Mouse (Mus musculus) embryonic facial prominence, embryonic 15.5 days (tissue): ENCODE data around the gene Atxn1. TPM values are rescaled to one million over a fixed set of nuclear protein-coding genes. Genes with fewer than 3 reads are reported as not detected.
A peak's percentile ranks its signal among the peaks of the same experiment; 100 is the strongest.

ENCODE experiments used
- ATAC-seq: fragments of 200-750 bp; cut with Nextera tagmentation; 2 replicates; pipeline ENCODE4 v1.8.0; 2017; ENCODE audit warnings: low read depth, moderate TSS enrichment; ENCODE audit not compliant: insufficient number of reproducible peaks, low FRiP score, low TSS enrichment
- H3K27ac ChIP-seq: fragments of 300-500 bp; sonication (generic); replicated peaks from 2 replicates; pipeline ENCODE4 v1.5.1; 2015; ENCODE audit warnings: mild to moderate bottlenecking, inconsistent platforms
- H3K27me3 ChIP-seq: fragments of 300-500 bp; sonication (generic); 2 replicates; pipeline ENCODE4 v1.6.1; 2015; ENCODE audit warnings: inconsistent platforms
- H3K36me3 ChIP-seq: fragments of 300-500 bp; sonication (generic); 2 replicates; pipeline ENCODE4 v1.6.1; 2015; ENCODE audit warnings: mild to moderate bottlenecking, inconsistent platforms
- H3K4me1 ChIP-seq: fragments of 300-500 bp; sonication (generic); 2 replicates; pipeline ENCODE4 v1.6.1; 2015; ENCODE audit warnings: inconsistent platforms
- H3K4me2 ChIP-seq: fragments of 300-500 bp; sonication (generic); replicated peaks from 2 replicates; pipeline ENCODE4 v1.6.1; 2015; ENCODE audit warnings: mild to moderate bottlenecking, inconsistent platforms
- H3K4me3 ChIP-seq: fragments of 300-500 bp; sonication (generic); replicated peaks from 2 replicates; pipeline ENCODE4 v1.5.1; 2015; ENCODE audit warnings: mild to moderate bottlenecking, inconsistent platforms
- H3K9ac ChIP-seq: fragments of 300-500 bp; sonication (generic); 2 replicates; pipeline ENCODE4 v1.6.1; 2015; ENCODE audit warnings: inconsistent platforms
- H3K9me3 ChIP-seq: fragments of 300-500 bp; sonication (generic); replicated peaks from 2 replicates; pipeline ENCODE4 v1.6.1; 2016; ENCODE audit warnings: inconsistent platforms
- WGBS: fragments of 180-500 bp; shearing (Covaris S2); methylation state at CpG from one replicate; pipeline ENCODE4 v1.1.7; 2015; 5-methylcytosine and 5-hydroxymethylcytosine counted together
- polyA plus RNA-seq: library from polyadenylated mRNA; unstranded; fragments of >200 nt; fragmentation: Nextera tagmentation; extraction: Ambion mirVana; gene quantifications from 2 replicates; pipeline ENCODE4 v1.2.1, GENCODE M21; 2015

Gene Atxn1
- polyA plus RNA-seq, 1 experiment from 2014 or later: 7.2 TPM

DNA sequence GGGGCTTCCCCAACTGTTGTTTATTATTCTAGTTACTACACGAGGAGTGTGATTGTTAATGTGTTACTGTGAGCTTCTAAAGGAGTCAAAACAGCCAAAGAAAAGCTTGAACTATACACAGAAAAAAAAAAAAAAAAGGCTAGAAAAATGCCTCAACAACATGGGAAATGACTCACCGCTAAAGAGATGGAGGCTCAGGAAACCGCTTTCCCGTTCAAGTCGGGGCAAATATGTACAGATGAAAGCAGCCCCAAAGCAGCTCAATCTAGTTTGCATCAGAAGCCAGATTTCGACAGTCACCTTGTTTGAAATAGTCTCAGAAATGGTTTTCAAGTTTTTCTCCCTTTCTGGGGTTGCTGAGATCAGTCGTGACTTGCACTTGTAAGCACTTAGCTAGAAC lies 40.3 kb downstream of the Atxn1 start:
- peaks cover 9% of the 10 kb centered on the region for H3K4me1 ChIP-seq
- H3K9ac ChIP-seq: no peak overlapping the region
- WGBS: 56% methylated on average over 7 of the region's 7 CpGs
- ATAC-seq: no peak
- peak overlapping the region; percentile 23; the same call in 1 of the 2 replicates for H3K27ac ChIP-seq
- no peaks in the 10 kb centered on the region for H3K27me3 ChIP-seq
- H3K9me3 ChIP-seq: no peaks in the 10 kb centered on the region
- no peak overlapping the region for H3K4me3 ChIP-seq
- H3K36me3 ChIP-seq: no peaks in the 10 kb centered on the region
- no peak overlapping the region for H3K4me2 ChIP-seq

DNA sequence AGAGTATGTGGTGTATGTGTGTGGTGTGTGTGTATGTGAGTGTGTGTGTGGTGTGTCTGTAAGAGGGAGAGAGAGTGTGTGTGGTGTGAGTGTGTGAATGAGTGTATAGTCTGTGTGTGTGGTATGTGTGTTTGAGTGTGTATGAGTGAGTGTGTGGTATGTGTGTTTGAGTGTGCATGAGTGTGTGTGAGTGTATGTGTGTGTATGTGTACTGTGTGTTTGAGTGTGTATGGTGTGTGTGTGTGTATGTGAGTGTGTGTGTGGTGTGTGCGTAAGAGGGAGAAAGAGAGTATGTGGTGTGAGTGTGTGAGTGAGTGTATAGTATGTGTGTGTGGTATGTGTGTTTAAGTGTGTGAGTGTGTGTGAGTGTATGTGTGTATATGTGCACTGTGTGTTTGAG lies 41.7 kb downstream of the Atxn1 start:
- no peak overlapping the region for H3K4me2 ChIP-seq

DNA sequence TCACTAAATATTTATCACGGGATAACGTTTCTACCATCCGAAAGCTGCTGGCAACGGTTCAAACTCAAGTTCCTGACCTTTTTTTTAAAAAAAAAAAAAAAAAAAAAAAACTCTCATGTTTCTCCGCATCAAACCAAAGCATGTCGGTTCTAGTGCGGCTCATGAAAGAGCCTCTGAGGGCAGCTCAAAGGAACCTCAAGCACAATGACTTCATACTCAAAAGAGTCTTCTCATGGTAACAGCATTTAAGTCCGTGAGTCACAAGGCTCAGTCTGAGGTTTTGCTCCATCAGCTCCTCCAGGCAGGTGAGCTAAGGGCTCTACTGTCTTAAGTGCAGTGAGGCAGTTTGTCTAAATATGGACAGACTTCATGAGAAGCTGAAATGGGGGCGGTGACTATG lies 42.3 kb downstream of the Atxn1 start:
- Histone ChIP-seq H3K27me3 (no peaks in the 10 kb centered on the region), H3K4me3 (no peak overlapping the region), H3K27ac (no peak overlapping the region), H3K36me3 (no peaks in the 10 kb centered on the region), H3K9me3 (no peaks in the 10 kb centered on the region), H3K9ac (no peak overlapping the region), H3K4me2 (no peak overlapping the region), H3K4me1 (peaks cover 8% of the 10 kb centered on the region; the same call in 1 of the 2 replicates)
- WGBS: 17% methylated on average over 9 of the region's 9 CpGs
- ATAC-seq: peak; percentile 39

More for the DNA sequence above, 41.7 kb downstream of the Atxn1 start:
- Histone ChIP-seq H3K4me1 (peaks cover 8% of the 10 kb centered on the region; the same call in 1 of the 2 replicates), H3K9me3 (no peaks in the 10 kb centered on the region), H3K9ac (no peak overlapping the region), H3K36me3 (no peaks in the 10 kb centered on the region), H3K4me3 (no peak overlapping the region), H3K27me3 (no peaks in the 10 kb centered on the region), H3K27ac (no peak overlapping the region)
- WGBS: 100% methylated on average over 1 of the region's 1 CpGs
- no peak for ATAC-seq

DNA sequence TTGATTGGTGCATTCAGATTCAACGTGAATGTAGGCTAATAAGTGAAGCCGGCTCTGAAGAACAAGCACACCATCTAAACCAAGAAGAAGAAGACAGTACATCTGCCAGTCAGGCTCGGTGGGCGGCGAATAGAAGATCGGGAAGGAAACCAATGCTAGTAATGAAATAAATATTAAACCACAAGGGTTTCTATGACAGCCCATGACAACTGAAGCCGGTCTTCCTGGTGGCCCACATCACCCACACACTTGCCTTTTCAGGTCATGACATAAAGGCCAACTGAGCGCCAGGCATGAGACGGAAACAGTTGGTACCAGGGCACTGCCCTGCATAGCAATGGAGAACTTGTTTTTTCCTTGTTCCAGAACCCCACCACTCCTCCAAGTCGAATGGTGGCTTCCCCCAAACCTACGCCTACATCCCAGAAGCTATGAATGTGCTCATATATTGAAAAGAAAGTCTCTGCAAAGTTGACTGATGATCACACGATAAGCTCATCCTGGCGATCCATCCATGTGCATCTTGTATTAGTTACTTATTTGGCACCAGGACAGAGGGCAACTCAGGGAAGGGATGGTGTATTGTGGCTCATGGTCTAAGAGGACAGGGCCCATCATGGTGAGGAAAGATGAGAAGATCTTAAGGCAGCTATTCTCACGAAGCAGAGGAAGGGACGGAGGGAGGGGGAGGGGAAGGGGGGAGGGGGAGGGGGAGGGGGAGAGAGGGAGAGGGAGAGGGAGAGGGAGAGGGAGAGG lies 45.7 kb downstream of the Atxn1 start:
- Histone ChIP-seq H3K9ac (no peak overlapping the region), H3K4me3 (no peak overlapping the region), H3K27ac (no peak overlapping the region), H3K36me3 (no peaks in the 10 kb centered on the region), H3K4me2 (no peak overlapping the region), H3K4me1 (peaks cover 12% of the 10 kb centered on the region), H3K9me3 (no peaks in the 10 kb centered on the region), H3K27me3 (no peaks in the 10 kb centered on the region)
- 91% methylated on average over 13 of the region's 15 CpGs for WGBS
- ATAC-seq: no peak

- no peak overlapping the region for H3K4me3 ChIP-seq
- ATAC-seq: no peak
- H3K27ac ChIP-seq: no peak overlapping the region; the same call in 1 of the 2 replicates
- no peak overlapping the region for H3K9ac ChIP-seq
- H3K4me1 ChIP-seq: peaks cover 12% of the 10 kb centered on the region
- H3K36me3 ChIP-seq: no peaks in the 10 kb centered on the region
- WGBS: 60% methylated on average over 12 of the region's 12 CpGs
- no peak overlapping the region for H3K4me2 ChIP-seq
- no peaks in the 10 kb centered on the region for H3K9me3 ChIP-seq
- H3K27me3 ChIP-seq: no peaks in the 10 kb centered on the region
These were observed 46.8 kb downstream of the Atxn1 start for GRCm38 (mm10) chr13:45918006-45918380.

DNA sequence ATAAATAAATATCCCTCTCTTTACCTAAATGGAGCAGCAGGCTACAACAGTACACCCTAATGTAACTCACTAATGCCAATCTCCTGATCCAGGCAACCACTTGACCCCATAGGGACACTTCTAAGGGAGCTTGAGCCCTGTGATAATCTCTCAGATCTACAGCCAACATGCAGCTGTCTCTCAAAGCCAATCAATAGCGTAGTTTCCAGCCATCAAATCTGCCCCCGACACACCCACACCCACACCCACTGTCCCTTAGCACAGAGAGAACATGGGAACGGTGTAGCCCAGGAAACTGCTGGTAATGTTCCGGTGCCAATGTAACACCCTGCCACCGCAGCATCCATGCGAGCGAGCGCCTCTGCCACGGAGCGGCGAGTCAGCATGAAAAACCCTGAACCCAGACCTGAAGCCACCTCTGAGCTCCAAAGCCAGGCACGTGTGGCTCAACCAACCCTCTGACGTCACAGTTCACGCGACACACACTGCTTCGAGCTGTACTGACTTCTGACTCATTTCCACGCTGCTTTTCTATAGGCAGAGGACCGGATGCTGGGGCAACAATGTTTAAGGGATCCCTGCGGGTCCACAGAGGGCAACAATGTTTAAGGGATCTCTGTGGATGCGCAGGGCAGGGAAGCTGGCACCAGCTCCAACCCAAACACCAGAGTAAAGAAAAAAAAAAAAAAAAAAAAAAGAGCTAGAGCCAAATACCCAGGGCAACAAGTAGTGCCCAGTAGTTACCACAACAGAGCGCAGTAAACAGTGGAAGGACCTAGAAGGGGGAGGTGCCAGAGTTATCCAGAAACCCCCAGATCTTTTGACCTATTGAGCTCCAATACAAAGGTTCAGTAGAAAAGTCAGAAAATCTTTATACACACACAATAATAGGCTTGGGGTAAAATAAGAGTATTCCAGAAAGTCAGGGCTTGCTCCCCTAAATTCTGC lies 47.5 kb downstream of the Atxn1 start:
- Histone ChIP-seq H3K36me3 (no peaks in the 10 kb centered on the region), H3K27me3 (no peaks in the 10 kb centered on the region), H3K4me2 (no peak overlapping the region), H3K9me3 (no peaks in the 10 kb centered on the region), H3K9ac (no peak overlapping the region), H3K4me3 (no peak overlapping the region), H3K27ac (no peak overlapping the region), H3K4me1 (peaks cover 12% of the 10 kb centered on the region)
- WGBS: 88% methylated on average over 21 of the region's 21 CpGs
- ATAC-seq: no peak

DNA sequence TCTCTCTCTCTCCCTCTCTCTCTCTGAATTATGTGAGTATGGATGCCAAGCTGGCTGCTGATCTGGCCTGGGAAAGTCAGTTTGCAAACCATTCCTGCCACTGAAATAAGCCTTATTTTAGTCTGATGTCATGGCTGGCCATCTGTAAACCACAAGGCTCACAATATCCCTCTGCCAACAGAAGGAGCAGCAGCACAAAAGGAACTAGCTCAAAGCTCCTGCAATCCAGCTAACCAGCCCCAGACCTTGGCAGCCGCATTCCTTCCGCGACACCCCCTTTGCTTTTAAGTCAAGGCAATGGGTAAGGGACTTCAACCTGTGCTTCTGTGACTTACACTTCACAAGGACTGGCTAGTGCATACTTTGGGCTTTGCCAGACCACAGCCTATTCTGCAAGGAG lies 48.9 kb downstream of the Atxn1 start:
- Histone ChIP-seq H3K4me3 (no peak overlapping the region), H3K4me2 (no peak overlapping the region), H3K9ac (no peak overlapping the region), H3K9me3 (no peaks in the 10 kb centered on the region), H3K4me1 (peaks cover 12% of the 10 kb centered on the region), H3K36me3 (no peaks in the 10 kb centered on the region), H3K27me3 (no peaks in the 10 kb centered on the region), H3K27ac (no peak overlapping the region; the same call in 1 of the 2 replicates)
- no peak for ATAC-seq
- WGBS: 68% methylated on average over 3 of the region's 3 CpGs

DNA sequence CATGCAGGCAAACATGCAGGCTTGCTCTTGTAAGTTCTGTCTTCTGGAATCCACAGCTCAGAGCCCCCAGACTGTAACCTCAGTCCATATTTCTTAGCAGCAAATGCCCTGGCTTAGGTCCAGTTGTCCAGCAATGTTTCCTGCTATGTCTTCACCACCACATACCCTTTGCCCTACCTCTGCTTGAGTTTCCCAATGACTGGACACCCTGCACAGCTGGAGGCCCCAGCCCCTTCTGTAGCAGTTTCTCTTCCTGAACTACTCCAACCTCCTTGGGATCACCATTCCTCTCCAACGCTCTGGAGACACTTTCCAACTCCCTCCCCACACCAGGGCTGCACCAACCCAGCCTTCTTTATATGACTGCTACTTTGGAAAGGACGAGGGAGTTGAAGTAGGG lies 49.8 kb downstream of the Atxn1 start:
- H3K9me3 ChIP-seq: no peaks in the 10 kb centered on the region
- H3K9ac ChIP-seq: no peak overlapping the region
- no peak overlapping the region for H3K4me3 ChIP-seq
- H3K36me3 ChIP-seq: no peaks in the 10 kb centered on the region
- WGBS: 77% methylated on average over 2 of the region's 2 CpGs
- H3K27ac ChIP-seq: no peak overlapping the region
- ATAC-seq: no peak
- no peak overlapping the region for H3K4me2 ChIP-seq
- peaks cover 12% of the 10 kb centered on the region for H3K4me1 ChIP-seq
- no peaks in the 10 kb centered on the region for H3K27me3 ChIP-seq

GRCm38 (mm10) chr13:45914117-45914516 lies 50.7 kb downstream of the Atxn1 start:
- Histone ChIP-seq H3K9me3 (no peaks in the 10 kb centered on the region), H3K4me1 (peaks cover 12% of the 10 kb centered on the region), H3K27ac (no peak overlapping the region), H3K4me3 (no peak overlapping the region), H3K27me3 (no peaks in the 10 kb centered on the region), H3K9ac (no peak overlapping the region), H3K4me2 (no peak overlapping the region), H3K36me3 (no peaks in the 10 kb centered on the region)
- WGBS: 44% methylated on average over 3 of the region's 3 CpGs
- ATAC-seq: no peak

GRCm38 (mm10) chr13:45911848-45912247 lies 53.0 kb downstream of the Atxn1 start:
- Histone ChIP-seq H3K4me3 (no peak overlapping the region), H3K36me3 (no peaks in the 10 kb centered on the region), H3K9me3 (no peaks in the 10 kb centered on the region), H3K27me3 (no peaks in the 10 kb centered on the region), H3K27ac (no peak overlapping the region), H3K4me1 (peaks cover 11% of the 10 kb centered on the region), H3K4me2 (no peak overlapping the region), H3K9ac (no peak overlapping the region)
- 56% methylated on average over 7 of the region's 7 CpGs for WGBS
- ATAC-seq: no peak

GRCm38 (mm10) chr13:45911069-45911468 lies 53.7 kb downstream of the Atxn1 start:
- Histone ChIP-seq H3K27ac (no peak overlapping the region), H3K27me3 (no peaks in the 10 kb centered on the region), H3K4me2 (no peak overlapping the region), H3K36me3 (no peaks in the 10 kb centered on the region), H3K9ac (no peak overlapping the region), H3K4me3 (no peak overlapping the region), H3K9me3 (no peaks in the 10 kb centered on the region), H3K4me1 (peaks cover 18% of the 10 kb centered on the region)
- ATAC-seq: no peak
- WGBS: 85% methylated on average over 5 of the region's 5 CpGs
